Mouse (Mus musculus) heart, adult 18-20 months (tissue): Measurements from ENCODE around the gene Bcar1. TPM values are rescaled to one million over a fixed set of nuclear protein-coding genes. Genes with fewer than 3 reads are reported as not detected.

Experiments
- DNase-seq, 2 experiments: peaks; one replicate each; pipeline ENCODE4 v3.0.0; 2021 to 2022; ENCODE audit warnings: mixed read lengths in 1 of 2
- long read RNA-seq, 2 experiments: library from polyadenylated mRNA; stranded (forward); transcript quantifications; one replicate each; pipeline ENCODE4 v2.0.0; 2021
- total RNA-seq, 2 experiments: library from RNA; stranded (reverse); gene quantifications; 2 replicates each; pipeline ENCODE4 v1.2.3; 2021

Bcar1 gene
- 10 to 100 TPM; 18.9 to 19.1 TPM for total RNA-seq
- long read RNA-seq, experiment 1, transcript Bcar1-201 (7 exons, 3,142 nt) = major isoform, 12 of 29 reads
- long read RNA-seq, experiment 1, transcript Bcar1-203 (7 exons, 3,116 nt) = minor isoform, 5 of 29 reads
- long read RNA-seq, experiment 1, partial matches to known transcripts = 6 of 29 reads
- long read RNA-seq, experiment 1, other reads (novel, unspliced or antisense) = 5 of 29 reads
- long read RNA-seq, experiment 2, partial matches to known transcripts = 3 of 9 reads
- long read RNA-seq, experiment 2, other reads (novel, unspliced or antisense) = 1 of 9 reads

DNA sequence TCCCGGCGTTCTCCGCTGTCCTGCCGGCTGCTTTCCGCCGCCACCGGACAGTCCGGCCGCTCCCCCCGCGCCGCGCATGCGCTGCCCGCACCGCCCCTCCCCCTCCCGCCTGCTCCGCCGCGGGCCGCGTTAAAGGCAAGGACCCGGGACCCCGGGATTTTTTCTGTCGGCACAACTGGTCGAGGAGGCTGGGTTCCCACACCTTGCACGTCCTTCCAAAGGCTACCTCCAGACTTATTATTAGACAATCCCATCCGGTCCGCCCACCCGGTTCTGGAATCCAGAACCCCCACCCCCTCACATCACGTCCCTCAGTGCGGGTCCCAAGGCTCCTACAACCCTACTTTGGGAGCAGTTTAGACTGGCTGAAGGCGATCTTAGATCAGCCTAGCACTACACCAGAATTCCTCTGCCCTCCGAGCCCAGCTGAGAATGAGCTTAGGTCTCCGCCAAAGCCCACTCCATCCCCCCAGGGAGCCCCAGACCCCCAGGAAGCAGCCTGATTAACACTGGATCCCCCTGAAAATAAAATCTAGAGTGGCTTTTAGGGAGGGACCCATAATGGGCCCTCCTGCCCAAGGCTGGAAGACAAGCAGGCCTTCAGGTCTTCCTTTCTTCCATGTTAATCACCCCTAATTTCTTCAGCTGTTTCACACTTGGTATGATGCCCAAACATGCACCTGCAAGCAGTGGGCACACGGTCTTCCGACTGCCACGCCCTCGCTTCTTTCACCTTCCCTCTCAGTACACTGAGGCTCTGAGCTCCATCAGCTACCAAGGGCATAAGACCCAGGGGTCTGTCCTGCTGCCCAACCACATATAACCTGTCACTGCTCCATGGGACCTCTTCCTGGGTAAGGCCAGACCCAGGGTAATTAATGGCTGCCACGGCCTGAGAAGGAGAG is at the start of gene Bcar1:
Bcar1 (minus strand) TSS at position 18 of the 905 bp plus-strand sequence.
- peak; percentile 82 to 86 for DNase-seq

DNA sequence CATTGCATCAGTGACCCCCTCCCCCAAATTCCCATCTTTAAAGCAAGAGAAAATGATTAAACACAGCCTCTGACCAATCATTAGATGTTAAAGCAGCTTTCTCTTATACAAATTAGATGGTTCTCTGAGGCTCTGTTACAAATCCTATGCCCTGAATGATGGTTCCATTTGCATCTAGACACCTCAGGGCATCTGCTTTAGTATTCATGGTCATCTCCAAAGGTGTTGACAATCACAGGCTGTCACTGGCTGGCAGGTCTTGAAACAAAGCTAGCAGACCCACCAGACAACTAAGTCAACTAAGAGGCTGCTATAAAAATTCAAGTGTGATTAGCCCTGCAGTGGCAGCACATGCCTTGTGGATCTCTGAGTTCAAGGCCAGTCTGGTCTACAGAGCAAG is 46.0 kb upstream of the Bcar1 start:
- no peak for DNase-seq

DNA sequence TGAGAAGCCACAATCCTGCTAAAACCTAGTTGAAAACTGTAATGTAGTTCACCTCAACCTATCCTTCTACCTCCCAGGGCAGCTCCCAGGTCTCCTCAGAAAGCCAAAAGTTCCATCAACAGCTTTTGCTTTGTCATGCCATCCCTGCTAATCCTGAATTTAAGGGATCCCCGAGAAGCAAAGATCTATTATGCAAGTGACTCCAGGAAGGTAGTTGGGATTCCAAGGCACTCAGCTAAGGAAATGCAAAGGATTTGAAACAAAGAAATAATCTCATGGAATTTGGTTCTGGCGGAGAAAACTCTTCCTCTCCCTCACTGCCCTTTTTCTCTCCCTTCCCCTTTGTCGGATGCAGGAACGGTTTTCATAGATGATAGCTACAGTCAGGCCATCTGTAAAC is 45.6 kb upstream of the Bcar1 start:
- DNase-seq = no peak

DNA sequence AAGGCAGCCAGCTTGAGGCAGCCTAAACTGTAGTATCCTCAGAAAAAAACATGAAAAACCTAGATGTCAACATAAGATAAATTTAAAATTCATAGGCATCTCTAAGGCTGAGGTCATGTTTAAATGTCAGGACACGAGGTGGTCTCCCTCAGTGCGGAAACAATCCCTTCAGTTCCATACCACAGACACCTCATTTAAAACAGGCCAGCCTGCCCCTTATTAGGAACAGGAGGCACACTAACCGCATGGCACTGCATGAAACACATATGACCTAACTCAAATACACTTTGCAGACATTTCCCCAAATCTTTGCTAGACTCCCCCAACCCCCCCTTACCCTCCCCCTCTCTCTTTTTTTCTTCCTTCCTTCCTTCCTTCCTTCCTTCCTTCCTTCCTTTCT is 44.9 kb upstream of the Bcar1 start:
- DNase-seq = no peak

DNA sequence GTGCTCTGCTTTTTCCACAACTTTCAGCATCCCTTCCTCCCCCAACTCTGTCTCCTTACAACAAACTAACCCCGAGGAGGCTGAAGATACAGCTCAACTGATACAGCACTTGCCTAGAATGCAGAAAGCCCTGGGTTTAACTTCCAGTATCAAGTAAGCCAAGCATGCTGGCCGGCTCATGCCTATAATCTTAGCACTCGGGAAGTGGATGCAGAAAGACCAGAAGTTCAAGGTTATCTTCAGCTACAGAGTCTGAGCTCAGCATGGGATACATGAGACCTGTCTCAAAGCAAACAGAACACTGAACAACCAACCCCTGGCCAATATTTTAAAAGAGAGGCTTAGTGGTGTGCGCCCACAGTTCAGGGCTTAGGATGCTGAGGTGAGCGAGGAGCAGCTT is 44.5 kb upstream of the Bcar1 start:
- DNase-seq = no peak

DNA sequence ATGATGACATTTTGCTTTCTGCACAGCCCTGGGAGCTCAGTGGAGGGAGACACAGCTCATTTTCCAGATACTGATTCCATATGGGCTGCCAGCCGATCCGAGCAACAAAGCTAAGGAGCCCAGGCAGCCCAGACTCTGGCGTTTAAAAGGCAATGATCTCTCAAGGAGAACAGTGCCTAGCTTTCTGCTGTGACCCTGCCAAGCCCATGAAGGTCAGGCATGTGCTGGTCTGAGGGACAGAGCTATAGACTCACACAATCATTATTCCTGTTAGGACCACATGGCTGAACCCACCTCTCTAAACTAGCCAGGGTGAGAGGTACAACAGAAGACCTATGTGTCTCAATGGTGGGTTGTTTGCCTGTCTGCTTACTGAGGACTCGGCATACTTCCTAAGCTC is 44.1 kb upstream of the Bcar1 start:
- DNase-seq = no peak

DNA sequence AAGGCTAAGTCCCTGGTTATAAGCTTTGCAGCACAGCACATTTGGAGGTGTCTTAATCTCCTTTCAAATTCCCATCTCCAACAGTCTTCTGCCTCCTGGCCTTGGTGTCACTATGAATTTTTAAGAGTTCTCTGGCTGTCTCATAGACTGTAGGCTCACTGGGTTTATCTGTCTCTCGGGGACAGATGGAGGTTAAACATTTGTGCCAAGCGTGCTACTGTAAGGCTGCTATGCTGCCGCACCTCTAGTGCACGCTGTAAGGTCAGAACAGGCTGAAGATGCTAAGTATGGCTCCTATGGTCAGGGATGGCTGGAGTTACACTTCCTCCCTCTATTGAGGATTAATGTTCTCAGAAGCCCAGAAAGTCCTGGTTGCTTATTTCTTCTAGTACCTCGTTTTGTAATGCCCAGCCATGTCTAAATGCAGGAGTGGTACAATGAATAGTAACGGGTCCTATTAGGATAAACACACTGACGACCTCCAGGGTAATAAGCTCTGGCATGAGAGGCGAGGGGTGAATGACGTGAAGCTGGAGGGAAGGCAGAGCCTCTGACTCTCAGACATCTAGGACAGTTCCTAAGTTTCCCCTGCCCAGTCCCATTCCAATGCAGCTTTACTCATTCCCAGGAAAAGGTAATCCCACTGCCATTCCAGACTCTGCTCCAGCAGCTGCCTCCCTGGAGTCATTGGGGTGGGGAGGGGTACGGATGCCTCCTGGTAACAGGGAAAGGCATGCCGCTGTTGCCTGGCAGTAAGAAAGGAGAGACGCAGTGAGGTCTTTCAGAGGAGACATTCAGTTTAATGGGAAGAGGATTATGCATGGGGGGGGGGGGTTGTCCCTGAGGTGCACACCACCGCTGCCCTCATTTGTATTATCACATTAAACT is 43.3 kb upstream of the Bcar1 start:
- no peak for DNase-seq

DNA sequence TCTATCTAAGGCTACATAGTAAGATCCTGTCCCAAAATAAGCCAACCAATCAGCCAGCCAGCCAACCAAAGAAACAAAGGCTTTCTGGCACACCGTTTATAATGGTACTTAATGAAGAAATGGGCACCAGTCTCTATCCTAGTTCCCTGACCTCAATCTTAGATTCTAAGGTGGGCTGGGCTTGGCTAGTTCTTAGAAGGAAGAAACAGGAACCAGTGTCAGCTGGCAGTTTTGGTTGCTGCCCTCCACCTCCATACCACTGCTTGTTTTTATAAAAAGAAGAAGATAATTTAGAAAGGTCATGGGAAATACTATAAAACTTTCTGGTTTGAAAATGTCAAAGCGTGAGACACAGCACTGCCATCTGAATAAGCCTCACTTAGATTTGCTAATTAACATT is 42.5 kb upstream of the Bcar1 start:
- DNase-seq = no peak

DNA sequence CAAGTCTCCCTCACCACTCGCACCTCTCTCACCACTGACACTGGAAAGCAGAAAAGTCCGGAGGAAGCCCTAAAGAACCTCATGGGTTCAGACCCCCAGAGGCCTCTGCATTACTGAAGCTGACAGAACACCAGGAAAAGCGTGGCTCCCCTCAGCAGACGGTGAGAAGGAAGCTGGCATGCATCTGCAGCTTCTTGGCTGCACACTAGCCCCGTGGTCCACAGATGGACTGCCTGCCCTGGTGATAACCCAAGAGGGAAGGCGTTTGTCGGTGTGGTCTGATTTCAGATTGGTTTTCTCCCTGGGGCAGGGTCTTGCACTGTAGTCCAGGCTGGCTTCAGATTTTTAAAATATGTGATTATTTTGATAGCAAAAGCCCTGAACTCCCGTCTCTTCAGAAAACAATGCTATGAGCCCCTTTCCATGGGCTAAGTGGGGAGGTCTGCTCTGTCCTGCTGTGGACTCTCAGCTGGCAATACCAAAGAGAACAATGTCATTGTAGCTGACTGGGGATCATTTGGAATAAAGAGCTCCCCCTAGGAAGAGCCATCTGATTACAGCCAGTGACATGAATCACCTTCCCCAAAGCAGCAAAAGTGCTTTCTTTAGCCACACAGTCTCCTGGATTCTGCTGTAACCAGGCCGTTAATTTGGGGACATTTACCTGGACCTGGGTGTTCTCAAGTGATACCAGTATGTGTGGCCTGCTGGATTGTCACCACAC is 39.2 kb upstream of the Bcar1 start:
- DNase-seq = no peak

DNA sequence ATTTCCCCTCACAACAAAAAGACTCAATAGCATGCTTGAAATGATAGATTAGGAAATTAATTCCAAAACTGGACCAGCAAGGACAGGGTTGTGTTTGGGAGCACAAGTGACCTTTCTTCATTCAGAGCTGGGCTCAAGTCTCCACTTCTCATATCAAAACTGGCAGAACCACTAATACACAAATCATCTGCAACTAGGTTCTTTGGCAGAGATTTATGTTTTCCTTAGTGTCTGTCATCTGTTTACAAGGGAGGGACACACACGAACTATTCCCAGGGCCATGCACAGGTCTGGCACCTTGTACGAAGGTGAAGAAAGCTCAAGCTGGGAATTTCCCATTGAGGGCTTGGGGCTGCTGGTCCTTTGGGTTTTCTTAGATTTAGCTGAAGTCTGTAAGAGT is 38.6 kb upstream of the Bcar1 start:
- DNase-seq = no peak

DNA sequence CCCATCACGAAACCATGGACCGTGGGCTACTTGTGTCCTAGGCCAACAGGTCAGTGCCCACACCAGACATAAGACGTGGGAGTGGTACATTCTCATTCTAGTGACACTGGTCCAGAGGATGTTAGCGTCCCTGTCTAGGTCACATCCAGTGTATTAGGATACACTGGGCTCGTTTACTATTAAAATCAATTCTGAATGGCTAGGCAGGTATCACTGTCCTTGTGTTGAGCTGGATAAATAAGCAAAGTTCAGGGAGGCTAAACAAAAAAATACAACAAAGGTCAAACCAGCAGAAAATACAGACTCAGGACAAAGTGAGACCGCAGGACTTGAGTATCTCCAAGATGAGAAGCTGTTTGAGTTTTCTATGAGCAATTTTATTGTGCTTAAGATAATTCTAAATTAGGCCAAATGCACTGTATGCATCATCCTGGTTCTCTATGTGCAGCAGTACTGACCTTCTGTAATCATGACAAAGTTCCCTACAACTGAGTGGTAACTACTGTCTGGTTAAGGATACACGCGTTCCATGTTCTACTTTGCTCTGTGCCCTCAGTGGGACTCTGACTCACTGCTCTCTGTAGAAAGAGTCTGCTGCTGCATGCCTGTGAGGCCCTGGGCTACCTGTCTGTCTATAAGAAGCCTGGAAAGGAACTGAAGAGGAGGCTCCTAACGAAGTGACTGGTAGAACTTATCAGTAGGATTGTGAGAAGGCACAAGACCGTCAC is 37.3 kb upstream of the Bcar1 start:
- no peak for DNase-seq

DNA sequence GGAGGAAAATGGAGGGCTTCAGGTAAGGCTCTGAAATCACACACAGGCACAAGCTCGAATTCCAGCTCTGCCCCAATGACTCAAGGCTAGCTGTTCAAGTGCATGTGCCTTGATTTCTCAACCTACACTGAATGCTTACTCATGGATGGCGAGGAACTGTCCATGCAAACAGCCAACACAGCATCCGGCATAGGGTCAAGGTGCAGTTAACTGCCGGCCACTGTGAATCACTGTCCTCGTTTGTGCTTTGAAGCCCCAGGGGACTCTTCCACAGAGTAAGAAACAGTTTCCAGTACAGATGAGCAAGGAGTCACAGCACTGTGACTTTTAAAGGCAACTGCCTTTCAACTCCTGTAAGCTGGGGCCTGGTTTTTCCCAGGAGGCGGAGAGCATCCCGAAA is 36.1 kb upstream of the Bcar1 start:
- peak in 1 of 2 experiments; percentile 58 for DNase-seq

DNA sequence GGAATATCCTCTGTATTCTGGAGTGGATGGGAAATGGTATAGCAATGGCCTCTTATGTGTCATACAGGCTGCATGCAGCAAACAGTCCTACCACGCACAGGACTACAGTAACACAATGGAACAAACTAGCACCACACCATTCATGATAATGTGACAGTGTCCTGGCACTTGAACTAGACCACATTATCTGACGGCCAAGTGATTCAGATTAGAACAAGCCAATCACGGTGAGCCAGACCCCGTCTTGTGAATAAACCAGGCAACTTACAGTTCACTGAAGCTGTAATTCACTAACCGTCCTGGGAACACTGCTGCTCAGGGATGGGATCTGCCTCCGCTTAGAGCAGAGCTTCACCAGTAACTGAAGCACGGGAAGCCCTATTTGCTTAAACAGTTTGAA is 35.2 kb upstream of the Bcar1 start:
- no peak for DNase-seq

DNA sequence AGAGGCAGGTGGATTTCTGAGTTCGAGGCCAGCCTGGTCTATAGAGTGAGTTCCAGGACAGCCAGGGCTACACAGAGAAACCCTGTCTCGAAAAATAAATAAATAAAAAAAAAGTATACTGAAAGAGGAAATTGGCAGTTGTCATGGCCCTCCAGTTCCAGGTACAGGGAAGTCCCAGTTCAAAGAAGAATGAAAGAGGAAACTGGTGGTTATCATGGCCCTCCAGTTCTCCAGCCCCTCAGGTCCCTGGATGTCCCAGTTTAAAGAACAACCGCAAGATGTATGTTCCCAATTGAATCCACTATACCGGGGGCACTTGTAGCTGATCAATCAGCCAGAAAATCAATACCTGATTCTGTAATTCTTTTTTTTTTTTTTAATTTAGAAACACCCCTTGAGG is 32.9 kb upstream of the Bcar1 start:
- DNase-seq = no peak

DNA sequence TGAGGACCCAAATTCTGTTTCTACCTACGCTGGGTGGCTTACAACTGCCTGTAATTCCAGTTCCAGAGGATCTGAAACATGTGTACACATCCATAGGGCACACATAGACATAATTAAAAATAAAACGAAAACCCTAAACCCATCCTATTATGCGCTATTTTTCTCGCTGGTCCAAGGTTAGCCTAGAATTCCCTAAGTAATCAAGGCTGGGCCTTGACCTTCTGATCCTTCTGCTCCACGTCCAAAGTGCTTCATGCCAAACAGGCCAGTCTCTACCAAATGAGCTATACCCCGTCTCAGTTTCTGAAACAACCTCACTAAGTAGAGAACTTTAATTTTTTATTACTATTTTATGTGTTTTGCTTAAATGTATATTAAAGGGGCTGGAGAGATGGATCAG is 32.2 kb upstream of the Bcar1 start:
- DNase-seq = no peak

DNA sequence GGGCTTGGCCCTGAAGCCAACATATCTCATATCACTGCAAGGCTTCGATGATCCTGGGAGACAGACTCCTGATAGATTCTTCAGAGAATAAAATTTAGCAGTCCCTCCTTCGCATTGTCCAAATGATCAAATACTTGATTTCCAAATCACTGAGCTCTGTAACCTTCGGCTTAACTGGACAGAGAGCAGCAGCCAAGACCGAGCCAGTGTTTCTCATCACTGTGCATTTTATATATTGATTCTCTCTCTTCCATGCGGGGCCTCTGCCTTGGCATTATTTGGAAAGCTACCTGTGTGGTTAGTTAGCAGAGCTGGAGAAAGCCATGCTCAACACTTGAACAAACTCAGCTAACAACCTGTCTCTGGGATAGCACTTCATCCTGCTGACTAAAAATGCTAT is 29.9 kb upstream of the Bcar1 start:
- DNase-seq = no peak

DNA sequence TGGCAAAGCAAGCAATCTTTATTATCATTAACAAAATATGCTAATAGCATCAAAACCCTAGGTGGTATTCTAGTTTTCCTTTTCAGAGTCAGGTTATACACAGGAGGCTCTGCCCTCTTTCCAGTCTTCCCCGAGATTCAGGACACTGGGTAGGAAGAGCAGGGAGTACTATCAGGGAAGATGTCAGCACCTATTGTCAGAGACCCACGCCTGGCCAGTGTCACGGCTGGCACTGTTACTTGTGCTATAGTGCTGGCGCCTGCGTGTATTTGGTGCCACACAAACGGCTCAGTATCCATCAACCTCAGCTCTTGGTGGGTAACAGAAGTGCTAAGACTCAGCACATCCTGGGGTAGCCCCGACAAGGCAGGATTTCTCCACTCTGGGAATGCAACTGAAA is 29.4 kb upstream of the Bcar1 start:
- DNase-seq = no peak

DNA sequence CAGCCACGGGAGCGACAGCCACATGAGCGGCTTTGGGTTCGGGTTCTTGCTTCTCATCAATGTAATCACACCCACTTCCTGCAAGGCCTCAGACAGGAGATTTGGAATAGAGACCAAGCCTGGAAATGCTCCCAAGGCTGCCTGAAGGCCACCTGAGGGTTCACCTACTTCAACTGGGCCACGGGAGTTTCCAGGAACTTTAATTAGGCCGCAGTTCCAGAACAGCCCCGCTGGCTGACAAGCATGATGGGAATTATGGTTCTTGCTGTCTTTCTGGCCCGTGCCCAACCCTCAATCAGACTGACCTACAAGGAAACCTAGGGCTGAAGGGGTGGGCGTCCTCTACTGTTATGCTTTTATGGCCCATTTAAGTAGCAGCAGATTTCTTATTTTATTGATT is 28.5 kb upstream of the Bcar1 start:
- DNase-seq = no peak

DNA sequence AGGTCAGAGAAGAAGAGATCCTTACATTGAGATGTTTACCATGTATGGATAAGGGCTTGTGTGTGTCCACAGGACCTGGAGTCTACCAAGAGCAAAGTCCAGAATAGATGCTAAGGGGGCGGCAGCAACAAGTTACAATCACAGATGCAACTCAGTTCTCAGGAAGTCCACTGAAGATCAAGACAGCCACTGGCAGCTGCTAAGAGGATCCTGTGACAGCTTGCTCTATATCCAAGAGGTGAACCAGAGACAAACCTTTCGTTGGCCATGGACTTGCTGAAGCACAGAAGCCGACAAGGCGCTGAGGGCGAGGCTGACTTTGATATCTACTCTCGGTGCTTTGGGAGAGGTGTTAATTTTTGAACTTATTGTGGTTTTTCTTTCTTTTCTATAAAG is 28.0 kb upstream of the Bcar1 start:
- no peak for DNase-seq

DNA sequence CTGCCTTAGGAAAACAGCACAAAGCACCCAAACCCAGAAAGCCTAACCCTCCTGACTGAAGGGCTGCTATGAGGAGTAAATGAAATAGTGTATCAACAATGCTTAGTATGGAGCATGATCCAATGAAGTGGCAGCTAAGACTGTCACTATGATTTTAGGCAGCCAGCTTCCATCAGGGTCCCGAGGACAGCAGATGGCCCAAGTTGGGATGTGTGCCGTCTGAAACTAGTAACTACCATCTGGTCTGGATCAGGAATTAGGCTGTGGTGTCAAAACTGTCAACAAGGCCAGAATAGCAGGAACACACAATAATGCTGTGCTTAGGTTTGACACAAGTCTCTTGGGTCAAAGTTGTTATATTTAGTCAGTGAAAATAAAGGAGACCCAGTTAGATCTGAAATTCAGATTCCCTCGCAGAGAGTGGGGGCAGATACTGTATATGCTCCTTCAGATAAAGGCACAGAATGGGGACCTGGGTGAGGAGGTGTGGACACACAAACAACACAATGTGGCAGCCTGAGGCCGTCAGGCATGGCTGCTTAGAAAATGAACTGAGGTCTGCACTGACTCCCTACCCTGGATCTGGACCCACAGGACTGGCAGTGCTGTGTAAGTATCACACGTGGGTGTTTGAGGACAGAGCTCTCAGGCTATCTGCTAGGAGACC is 27.5 kb upstream of the Bcar1 start:
- DNase-seq = no peak
